Mouse (Mus musculus): ENCODE measurements around the gene Luc7l3. TPM values are rescaled to one million over a fixed set of nuclear protein-coding genes. Genes with fewer than 3 reads are reported as not detected.

The Luc7l3 gene
- polyA plus RNA-seq, 1 experiment from 2014 or later = 99.2 TPM

- WGBS (ENCODE audit: missing documents) = 37% methylated on average over 10 of the region's 10 CpGs
- Histone ChIP-seq H3K36me3 (ENCODE audit: inconsistent target) (no peaks in the 10 kb centered on the region), H3K79me2 (ENCODE audit: inconsistent target) (peaks cover 35% of the 10 kb centered on the region), H3K27ac (peak overlapping the region; percentile 88), H3K4me3 (ENCODE audit: inconsistent target) (peak overlapping the region; percentile 46; the same call in 1 of the 2 replicates)
Observed at GRCm38 (mm10) chr11:94326961-94327411, 5.2 kb upstream of the Luc7l3 start.

GRCm38 (mm10) chr11:94324618-94325017 lies 2.8 kb upstream of the Luc7l3 start:
- WGBS (ENCODE audit: missing documents) = 100% methylated on average over 5 of the region's 5 CpGs
- peaks cover 28% of the 10 kb centered on the region for H3K79me2 ChIP-seq (ENCODE audit: inconsistent target)
- no peak overlapping the region for H3K4me3 ChIP-seq (ENCODE audit: inconsistent target)
- H3K27ac ChIP-seq = no peak overlapping the region
- H3K36me3 ChIP-seq (ENCODE audit: inconsistent target) = no peaks in the 10 kb centered on the region

GRCm38 (mm10) chr11:94323271-94323925 lies 1.6 kb upstream of the Luc7l3 start:
- H3K36me3 ChIP-seq (ENCODE audit: inconsistent target) = no peaks in the 10 kb centered on the region
- H3K27ac ChIP-seq = no peak overlapping the region
- 90% methylated on average over 5 of the region's 5 CpGs for whole genome bisulfite sequencing (ENCODE audit: missing documents)
- H3K79me2 ChIP-seq (ENCODE audit: inconsistent target) = peaks cover 30% of the 10 kb centered on the region
- H3K4me3 ChIP-seq (ENCODE audit: inconsistent target) = no peak overlapping the region

GRCm38 (mm10) chr11:94322636-94323035 lies 848 bp upstream of the Luc7l3 start:
- 61% methylated on average over 5 of the region's 5 CpGs for WGBS (ENCODE audit: missing documents)
- H3K27ac ChIP-seq = peak overlapping the region; percentile 78

GRCm38 (mm10) chr11:94320969-94321930 lies 538 bp downstream of the Luc7l3 start:
- WGBS (ENCODE audit: missing documents) = under 1% methylated on average over 61 of the region's 67 CpGs
- Histone ChIP-seq H3K79me2 (ENCODE audit: inconsistent target) (peaks cover 51% of the 10 kb centered on the region), H3K36me3 (ENCODE audit: inconsistent target) (no peaks in the 10 kb centered on the region), H3K4me3 (ENCODE audit: inconsistent target) (peak overlapping the region; percentile 90), H3K27ac (peak overlapping the region; percentile 76)

More at GRCm38 (mm10) chr11:94322636-94323035, 848 bp upstream of the Luc7l3 start:
- peaks cover 37% of the 10 kb centered on the region for H3K79me2 ChIP-seq (ENCODE audit: inconsistent target)
- no peaks in the 10 kb centered on the region for H3K36me3 ChIP-seq (ENCODE audit: inconsistent target)
- H3K4me3 ChIP-seq (ENCODE audit: inconsistent target) = peak overlapping the region; percentile 90

- no peaks in the 10 kb centered on the region for H3K36me3 ChIP-seq (ENCODE audit: inconsistent target)
Observed at GRCm38 (mm10) chr11:94318056-94318455, 3.7 kb downstream of the Luc7l3 start.

GRCm38 (mm10) chr11:94317515-94317914 lies 4.3 kb downstream of the Luc7l3 start:
- Histone ChIP-seq H3K79me2 (ENCODE audit: inconsistent target) (peaks cover 88% of the 10 kb centered on the region), H3K27ac (peak overlapping the region; percentile 64), H3K4me3 (ENCODE audit: inconsistent target) (peak overlapping the region; percentile 7; the same call in 1 of the 2 replicates), H3K36me3 (ENCODE audit: inconsistent target) (no peaks in the 10 kb centered on the region)
- WGBS (ENCODE audit: missing documents) = 18% methylated on average over 4 of the region's 4 CpGs

More at GRCm38 (mm10) chr11:94318056-94318455, 3.7 kb downstream of the Luc7l3 start:
- Histone ChIP-seq H3K27ac (peak overlapping the region; percentile 64), H3K79me2 (ENCODE audit: inconsistent target) (peaks cover 83% of the 10 kb centered on the region), H3K4me3 (ENCODE audit: inconsistent target) (no peak overlapping the region; the same call in 1 of the 2 replicates)
- 80% methylated on average over 5 of the region's 5 CpGs for WGBS (ENCODE audit: missing documents)

- peak overlapping the region; percentile 7; the same call in 1 of the 2 replicates for H3K4me3 ChIP-seq (ENCODE audit: inconsistent target)
- H3K27ac ChIP-seq = peak overlapping the region; percentile 64
- no peaks in the 10 kb centered on the region for H3K36me3 ChIP-seq (ENCODE audit: inconsistent target)
- peaks cover 93% of the 10 kb centered on the region for H3K79me2 ChIP-seq (ENCODE audit: inconsistent target)
- 58% methylated on average over 1 of the region's 1 CpGs for whole genome bisulfite sequencing (ENCODE audit: missing documents)
Observed at GRCm38 (mm10) chr11:94317014-94317413, 4.8 kb downstream of the Luc7l3 start.

GRCm38 (mm10) chr11:94316528-94316927 lies 5.3 kb downstream of the Luc7l3 start:
- 100% methylated on average over 2 of the region's 2 CpGs for WGBS (ENCODE audit: missing documents)
- Histone ChIP-seq H3K36me3 (ENCODE audit: inconsistent target) (no peaks in the 10 kb centered on the region), H3K79me2 (ENCODE audit: inconsistent target) (peaks cover 98% of the 10 kb centered on the region), H3K4me3 (ENCODE audit: inconsistent target) (no peak overlapping the region), H3K27ac (no peak overlapping the region)

- H3K79me2 ChIP-seq (ENCODE audit: inconsistent target) = peaks cover 100% of the 10 kb centered on the region
- no peaks in the 10 kb centered on the region for H3K36me3 ChIP-seq (ENCODE audit: inconsistent target)
- no peak overlapping the region for H3K4me3 ChIP-seq (ENCODE audit: inconsistent target)
- 0 out of 2 replicates have a peak overlapping the region, but pooled peaks have one; percentile 7 for H3K27ac ChIP-seq
- WGBS (ENCODE audit: missing documents) = 100% methylated on average over 1 of the region's 1 CpGs
Observed at GRCm38 (mm10) chr11:94315308-94315707, 6.5 kb downstream of the Luc7l3 start.

- Histone ChIP-seq H3K79me2 (ENCODE audit: inconsistent target) (peaks cover 100% of the 10 kb centered on the region), H3K4me3 (ENCODE audit: inconsistent target) (no peak overlapping the region), H3K27ac (no peak overlapping the region), H3K36me3 (ENCODE audit: inconsistent target) (peaks cover 2% of the 10 kb centered on the region; the same call in 1 of the 2 replicates)
- WGBS (ENCODE audit: missing documents) = 95% methylated on average over 2 of the region's 2 CpGs
Observed at GRCm38 (mm10) chr11:94314098-94314652, 7.6 kb downstream of the Luc7l3 start.

GRCm38 (mm10) chr11:94312733-94313132 lies 9.1 kb downstream of the Luc7l3 start:
- H3K79me2 ChIP-seq (ENCODE audit: inconsistent target) = peaks cover 100% of the 10 kb centered on the region
- H3K27ac ChIP-seq = no peak overlapping the region
- WGBS (ENCODE audit: missing documents) = 86% methylated on average over 1 of the region's 1 CpGs
- H3K36me3 ChIP-seq (ENCODE audit: inconsistent target) = peaks cover 16% of the 10 kb centered on the region; the same call in 1 of the 2 replicates
- H3K4me3 ChIP-seq (ENCODE audit: inconsistent target) = no peak overlapping the region

- no peak overlapping the region for H3K27ac ChIP-seq
- 91% methylated on average over 9 of the region's 9 CpGs for WGBS (ENCODE audit: missing documents)
- H3K79me2 ChIP-seq (ENCODE audit: inconsistent target) = peaks cover 34% of the 10 kb centered on the region; the same call in 1 of the 2 replicates
- H3K4me3 ChIP-seq (ENCODE audit: inconsistent target) = no peak overlapping the region
- peaks cover 96% of the 10 kb centered on the region for H3K36me3 ChIP-seq (ENCODE audit: inconsistent target)
Observed at GRCm38 (mm10) chr11:94294996-94295845, 26.6 kb downstream of the Luc7l3 start.

Data from macrophage (primary cell).